Mouse (Mus musculus) urinary bladder, postnatal 4 days (tissue): Measurements from ENCODE around the gene 4930442H23Rik.

Source experiments
- DNase-seq, 2 experiments: peaks; one replicate each; pipeline ENCODE4 v3.0.0; 2021 to 2022; ENCODE audit warnings: low spot score in 2 of 2

Gene 4930442H23Rik

GRCm38 (mm10) chr10:81145778-81146177 lies 37.9 kb downstream of the 4930442H23Rik start:
- no peak for DNase-seq

DNA sequence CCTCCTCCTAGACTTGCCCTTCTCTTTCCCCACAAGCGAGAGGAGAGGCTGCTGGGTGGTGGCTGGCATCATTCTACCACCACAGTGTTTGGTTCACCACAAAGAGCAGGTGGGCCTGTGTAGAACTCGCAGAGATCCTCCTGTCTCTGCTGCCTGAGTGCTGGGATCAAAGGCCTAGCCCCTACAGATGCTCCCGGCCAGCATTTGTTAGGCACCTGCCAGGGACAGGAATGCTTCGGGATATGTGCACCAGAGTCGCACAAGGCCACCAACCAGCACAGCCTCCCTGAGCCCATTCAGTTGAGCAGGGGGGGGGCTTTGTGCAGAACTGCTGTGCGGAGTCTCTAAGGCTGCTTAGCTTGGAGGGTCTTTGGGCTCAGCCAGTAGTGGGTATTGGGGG lies 38.3 kb downstream of the 4930442H23Rik start:
- DNase-seq: no peak

DNA sequence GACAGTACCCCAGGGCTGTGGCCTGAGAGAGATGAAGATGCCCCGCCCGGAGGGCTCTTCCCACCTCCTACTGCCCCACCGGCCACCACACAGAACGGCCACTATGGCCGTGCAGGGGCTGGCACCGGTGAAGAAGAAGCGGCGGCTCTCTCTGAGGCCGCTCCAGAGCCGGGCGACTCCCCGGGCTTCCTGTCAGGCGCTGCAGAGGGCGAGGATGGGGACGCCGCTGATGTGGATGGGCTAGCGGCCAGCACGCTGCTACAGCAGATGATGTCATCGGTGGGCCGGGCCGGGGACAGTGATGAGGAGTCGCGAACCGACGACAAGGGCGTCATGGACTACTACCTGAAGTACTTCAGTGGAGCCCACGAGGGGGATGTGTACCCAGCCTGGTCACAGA lies 39.0 kb downstream of the 4930442H23Rik start:
- no peak for DNase-seq

DNA sequence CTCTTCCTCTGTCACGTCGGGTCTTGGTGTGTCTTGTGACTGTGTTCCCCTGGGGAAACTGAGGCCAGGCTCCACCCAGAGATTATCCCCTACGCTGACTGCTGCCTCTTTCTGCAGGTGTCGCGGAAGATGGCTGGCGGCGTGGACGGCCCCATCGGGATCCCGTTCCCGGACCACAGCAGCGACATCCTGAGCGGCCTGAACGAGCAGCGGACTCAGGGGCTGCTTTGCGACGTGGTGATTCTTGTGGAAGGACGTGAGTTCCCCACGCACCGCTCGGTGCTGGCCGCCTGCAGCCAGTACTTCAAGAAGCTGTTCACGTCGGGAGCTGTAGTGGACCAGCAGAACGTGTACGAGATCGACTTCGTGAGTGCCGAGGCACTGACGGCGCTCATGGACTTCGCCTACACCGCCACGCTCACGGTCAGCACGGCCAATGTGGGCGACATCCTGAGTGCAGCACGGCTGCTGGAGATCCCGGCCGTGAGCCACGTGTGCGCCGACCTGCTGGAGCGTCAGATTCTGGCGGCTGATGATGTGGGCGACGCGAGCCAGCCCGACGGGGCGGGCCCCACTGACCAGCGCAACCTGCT lies 39.7 kb downstream of the 4930442H23Rik start:
- no peak for DNase-seq

DNA sequence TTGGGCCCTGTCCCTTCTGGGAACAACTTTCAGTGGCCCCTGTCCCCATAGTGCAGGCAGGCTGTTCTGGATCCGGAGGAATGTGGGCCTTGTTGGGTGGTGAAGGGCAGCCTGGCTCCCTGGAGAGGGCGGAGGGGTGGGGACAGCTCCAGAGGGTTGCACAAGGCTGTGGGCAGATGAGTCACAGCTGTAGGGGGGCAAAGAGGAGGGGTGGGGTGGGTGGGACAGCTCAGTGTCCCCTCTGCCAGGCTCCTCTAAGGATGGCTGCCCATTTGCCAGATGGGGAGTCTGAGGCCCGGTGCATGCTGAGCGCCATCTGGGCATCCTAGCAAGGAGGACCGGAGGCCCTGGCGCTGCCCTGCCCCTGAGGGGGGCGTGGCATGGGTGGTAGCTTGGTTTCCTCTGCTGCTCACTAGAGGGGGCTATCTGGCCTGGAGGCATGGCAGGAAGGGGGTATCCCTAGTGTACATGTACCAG lies 40.5 kb downstream of the 4930442H23Rik start:
- DNase-seq: no peak

DNA sequence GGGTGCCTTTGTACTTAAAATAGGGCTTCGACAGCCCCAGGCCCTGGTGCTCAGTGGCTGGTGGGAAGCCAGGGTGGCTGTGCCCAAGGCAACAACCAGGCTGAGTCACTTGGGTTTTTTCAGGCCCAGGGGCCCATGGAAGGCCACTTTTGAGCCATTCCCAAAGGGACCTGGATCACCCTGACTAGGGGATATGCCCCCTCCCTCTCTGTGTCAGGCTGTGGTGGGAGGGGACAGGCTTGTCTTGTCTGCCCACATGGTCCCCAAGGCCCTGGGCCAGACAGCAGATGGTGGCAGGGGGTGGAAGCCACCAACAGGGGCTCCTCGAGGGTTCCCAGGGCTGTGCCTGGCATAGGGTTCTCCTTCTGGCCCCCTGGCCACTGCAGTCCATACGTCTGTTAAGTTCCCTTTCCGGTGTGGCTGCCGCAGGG lies 41.1 kb downstream of the 4930442H23Rik start:
- no peak for DNase-seq

GRCm38 (mm10) chr10:81141455-81142210 lies 42.0 kb downstream of the 4930442H23Rik start:
- DNase-seq: no peak

- no peak for DNase-seq
Measured at GRCm38 (mm10) chr10:81140717-81141454, 42.8 kb downstream of the 4930442H23Rik start.

GRCm38 (mm10) chr10:81140005-81140404 lies 43.6 kb downstream of the 4930442H23Rik start:
- DNase-seq: no peak

- no peak for DNase-seq
Measured at GRCm38 (mm10) chr10:81139529-81139846, 44.2 kb downstream of the 4930442H23Rik start.

DNA sequence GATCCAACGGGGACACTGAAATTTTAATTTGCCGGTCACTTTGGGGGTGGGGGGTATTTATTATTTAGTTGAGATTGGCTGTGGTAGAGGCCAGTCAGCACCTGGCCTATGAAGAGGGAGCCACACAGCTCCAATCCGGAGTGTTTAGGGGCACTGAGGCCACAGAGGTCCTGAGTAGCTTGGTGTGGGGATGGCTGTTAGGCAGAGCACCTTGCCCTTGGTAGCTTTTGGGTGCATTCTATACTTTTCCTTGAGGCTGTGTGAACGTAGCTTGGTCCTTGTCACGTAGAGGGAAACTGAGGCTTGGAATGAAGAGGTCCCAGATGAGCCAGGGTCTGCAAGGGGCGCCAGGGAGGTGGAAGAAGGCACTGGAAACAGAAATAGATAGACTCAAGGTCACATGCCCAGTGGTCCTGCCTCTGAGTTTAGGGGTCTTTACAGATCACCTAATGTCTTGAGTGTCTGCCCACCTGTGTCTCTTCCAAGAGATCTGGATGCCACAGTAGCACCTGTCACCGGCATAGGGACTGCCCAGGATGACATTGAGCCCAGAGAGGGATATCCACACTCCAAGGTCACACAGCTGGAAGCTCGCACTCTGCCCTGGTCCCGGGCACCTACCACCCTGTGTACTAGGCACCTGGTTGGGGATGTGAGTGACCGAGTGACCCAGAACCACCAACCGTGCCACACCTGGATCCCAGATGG lies 44.7 kb downstream of the 4930442H23Rik start:
- DNase-seq: no peak

GRCm38 (mm10) chr10:81138131-81138782 lies 45.4 kb downstream of the 4930442H23Rik start:
- DNase-seq: no peak

- DNase-seq: peak; percentile 99 to 100
Measured at GRCm38 (mm10) chr10:81137252-81138130, 46.2 kb downstream of the 4930442H23Rik start.

- DNase-seq: peak; percentile 74 to 75
Measured at GRCm38 (mm10) chr10:81136706-81137231, 46.9 kb downstream of the 4930442H23Rik start.

- DNase-seq: peak; percentile 76 to 77
Measured at GRCm38 (mm10) chr10:81135831-81136705, 47.6 kb downstream of the 4930442H23Rik start.

DNA sequence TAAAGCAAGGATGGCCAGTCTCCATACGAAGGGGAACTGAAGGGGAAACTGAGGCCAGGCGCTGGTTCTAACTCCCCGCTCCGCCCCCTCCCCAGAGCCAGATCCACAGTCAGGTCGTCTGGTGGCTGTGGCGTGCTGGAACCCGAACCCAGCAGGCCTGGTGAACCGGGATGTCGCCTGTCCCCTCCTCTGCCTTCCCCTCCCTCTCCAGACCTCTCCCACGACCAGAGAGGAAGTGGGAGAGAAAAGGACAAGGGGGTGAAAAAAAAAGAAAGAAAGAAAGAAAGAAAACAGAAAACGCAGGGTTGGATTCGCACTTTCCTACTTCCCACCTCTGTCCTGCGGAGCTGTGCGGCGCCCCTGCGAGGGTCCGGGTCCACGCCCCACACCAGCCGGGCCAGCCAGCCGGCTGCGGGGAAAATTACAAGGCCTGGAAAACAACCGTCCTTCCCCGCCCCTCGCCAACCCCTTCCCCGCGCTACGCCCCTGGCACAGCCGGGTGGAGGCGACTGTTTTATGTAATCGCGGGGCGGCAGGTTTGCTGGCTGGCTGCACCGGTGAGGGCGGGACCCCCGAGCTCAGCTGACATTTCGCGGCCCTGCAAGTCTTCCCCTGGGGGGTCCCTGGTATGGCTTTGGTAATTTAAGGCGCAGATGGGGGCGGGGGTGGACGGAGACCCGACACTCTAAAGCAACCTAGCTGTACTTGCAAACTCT lies 48.5 kb downstream of the 4930442H23Rik start, which contains the start of gene Zbtb7a:
TSS of gene Zbtb7a (plus strand) at position 255 of the 716 bp plus-strand sequence.
- no peak for DNase-seq

DNA sequence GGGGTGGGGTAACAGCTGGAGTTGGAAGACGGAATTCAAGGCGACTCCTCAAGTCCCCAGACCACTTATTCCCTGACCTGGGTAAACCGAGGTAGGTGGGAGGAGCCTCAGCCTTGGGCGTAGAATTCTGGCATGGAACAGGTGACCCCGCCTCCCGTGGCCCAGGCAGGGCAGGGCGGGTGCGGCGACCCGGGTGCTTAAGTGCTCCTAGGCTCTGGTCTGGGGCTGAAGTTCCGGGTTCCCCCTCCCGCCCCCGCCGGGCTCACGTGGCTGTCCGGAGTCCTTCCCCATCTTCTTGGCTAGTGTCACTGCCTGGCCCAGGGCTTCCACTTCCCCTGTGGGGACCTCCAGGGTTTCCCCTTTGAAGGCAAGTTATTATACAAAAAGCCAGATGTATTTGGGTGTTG lies 49.5 kb downstream of the 4930442H23Rik start:
- peak in 1 of 2 experiments; percentile 64 for DNase-seq
